Mouse (Mus musculus): ENCODE results near the gene Nek10. TPM values are rescaled to one million over a fixed set of nuclear protein-coding genes. Genes with fewer than 3 reads are reported as not detected.
"Not testable (repeated sequence)": the region's sequence is repeated elsewhere in the genome, so short reads cannot be mapped to it uniquely, and the experiment has no call there.

Gene Nek10
- polyA plus RNA-seq, 1 experiment: 0.08 TPM

- Histone ChIP-seq H3K4me1 (ENCODE audit: control insufficient read depth, insufficient read depth, low read length) (no peaks in the 10 kb centered on the region), H3K27me3 (ENCODE audit: control insufficient read depth, insufficient read depth, low read length) (no peaks in the 10 kb centered on the region), H3K27ac (ENCODE audit: insufficient read depth, low read length) (no peak overlapping the region), H3K4me3 (replicated peaks; ENCODE audit: insufficient read depth, low read depth, low read length) (no peak overlapping the region)
- no peak for DNase-seq
- TF ChIP-seq POLR2A (IDR thresholded peaks at IDR 0.05; ENCODE audit: borderline replicate concordance, insufficient read depth, low read length): no peak
- WGBS: 74% methylated on average over 2 of the region's 2 CpGs
These were observed 157.3 kb downstream of the Nek10 start for GRCm38 (mm10) chr14:14960441-14960988.

DNA sequence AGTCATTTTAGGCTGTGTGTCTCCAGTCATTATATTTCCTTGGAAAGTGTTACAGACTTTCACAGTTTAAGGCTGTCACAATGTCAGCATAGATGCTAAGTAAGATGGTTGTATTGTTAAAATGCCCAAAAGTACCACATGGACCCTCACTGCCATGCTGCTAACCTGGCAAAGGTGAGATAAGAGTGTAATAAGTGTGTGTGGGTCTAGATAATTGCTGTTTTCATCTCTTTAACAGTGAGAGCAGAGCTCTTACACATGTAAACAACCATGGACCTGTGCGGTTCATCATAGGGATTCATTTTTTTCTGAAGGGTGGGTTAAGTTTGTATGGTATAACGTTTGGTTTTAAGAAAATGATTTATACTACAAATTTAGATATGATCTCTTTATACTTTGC lies 167.4 kb downstream of the Nek10 start:
- Histone ChIP-seq H3K4me3 (replicated peaks; ENCODE audit: insufficient read depth, low read depth, low read length) (no peak overlapping the region), H3K27me3 (ENCODE audit: control insufficient read depth, insufficient read depth, low read length) (no peaks in the 10 kb centered on the region), H3K27ac (ENCODE audit: insufficient read depth, low read length) (no peak overlapping the region), H3K4me1 (ENCODE audit: control insufficient read depth, insufficient read depth, low read length) (no peaks in the 10 kb centered on the region)
- no peak for DNase-seq
- WGBS: 84% methylated on average over 2 of the region's 2 CpGs
- TF ChIP-seq POLR2A (IDR thresholded peaks at IDR 0.05; ENCODE audit: borderline replicate concordance, insufficient read depth, low read length): no peak
- no peak for TF ChIP-seq CTCF (IDR thresholded peaks at IDR 0.05; ENCODE audit: borderline replicate concordance, insufficient read depth, low read depth, low read length)

DNA sequence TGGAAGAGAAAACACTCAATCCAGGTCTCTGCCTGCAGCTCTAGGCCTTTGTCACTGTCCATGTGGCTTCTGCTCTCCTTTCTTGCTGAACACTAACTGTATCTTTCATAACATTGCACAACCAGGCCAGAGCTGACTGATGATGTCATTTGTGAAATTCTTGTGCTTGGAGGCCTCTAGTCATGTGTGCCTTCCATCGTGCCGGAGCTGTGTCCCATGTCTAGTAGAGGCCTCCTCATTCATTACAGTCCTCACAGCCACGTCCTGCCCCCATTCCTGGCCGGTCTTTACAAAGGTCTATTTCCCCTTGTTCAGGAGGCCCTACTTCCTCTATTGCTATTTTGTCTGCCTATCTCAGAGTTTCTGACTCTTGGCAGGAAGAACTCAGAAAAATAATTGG lies 167.8 kb downstream of the Nek10 start:
- TF ChIP-seq CTCF (IDR thresholded peaks at IDR 0.05; ENCODE audit: borderline replicate concordance, insufficient read depth, low read depth, low read length): no peak
- TF ChIP-seq POLR2A (IDR thresholded peaks at IDR 0.05; ENCODE audit: borderline replicate concordance, insufficient read depth, low read length): no peak
- WGBS: 79% methylated on average over 4 of the region's 4 CpGs
- Histone ChIP-seq H3K27ac (ENCODE audit: insufficient read depth, low read length) (no peak overlapping the region), H3K4me1 (ENCODE audit: control insufficient read depth, insufficient read depth, low read length) (no peaks in the 10 kb centered on the region), H3K27me3 (ENCODE audit: control insufficient read depth, insufficient read depth, low read length) (no peaks in the 10 kb centered on the region), H3K4me3 (replicated peaks; ENCODE audit: insufficient read depth, low read depth, low read length) (no peak overlapping the region)
- no peak for DNase-seq

- no peak overlapping the region for H3K4me3 ChIP-seq (replicated peaks; ENCODE audit: insufficient read depth, low read depth, low read length)
- H3K27me3 ChIP-seq (ENCODE audit: control insufficient read depth, insufficient read depth, low read length): no peaks in the 10 kb centered on the region
- WGBS: 40% methylated on average over 1 of the region's 1 CpGs
- no peak for DNase-seq
- H3K27ac ChIP-seq (ENCODE audit: insufficient read depth, low read length): no peak overlapping the region
- no peaks in the 10 kb centered on the region for H3K4me1 ChIP-seq (ENCODE audit: control insufficient read depth, insufficient read depth, low read length)
- no peak for TF ChIP-seq POLR2A (IDR thresholded peaks at IDR 0.05; ENCODE audit: borderline replicate concordance, insufficient read depth, low read length)
- no peak for TF ChIP-seq CTCF (IDR thresholded peaks at IDR 0.05; ENCODE audit: borderline replicate concordance, insufficient read depth, low read depth, low read length)
These were observed 170.9 kb downstream of the Nek10 start for GRCm38 (mm10) chr14:14974156-14974555.

GRCm38 (mm10) chr14:14984106-14984505 lies 180.9 kb downstream of the Nek10 start:
- WGBS: 60% methylated on average over 1 of the region's 1 CpGs
- not testable (repeated sequence) for H3K4me3 ChIP-seq (replicated peaks; ENCODE audit: insufficient read depth, low read depth, low read length); H3K27ac ChIP-seq (ENCODE audit: insufficient read depth, low read length); H3K4me1 ChIP-seq (ENCODE audit: control insufficient read depth, insufficient read depth, low read length); DNase-seq; H3K27me3 ChIP-seq (ENCODE audit: control insufficient read depth, insufficient read depth, low read length)

GRCm38 (mm10) chr14:14984710-14985647 lies 181.8 kb downstream of the Nek10 start:
- Histone ChIP-seq H3K27ac (ENCODE audit: insufficient read depth, low read length) (no peak overlapping the region), H3K4me3 (replicated peaks; ENCODE audit: insufficient read depth, low read depth, low read length) (no peak overlapping the region), H3K27me3 (ENCODE audit: control insufficient read depth, insufficient read depth, low read length) (no peaks in the 10 kb centered on the region), H3K4me1 (ENCODE audit: control insufficient read depth, insufficient read depth, low read length) (no peaks in the 10 kb centered on the region)
- DNase-seq: peak; percentile 45 to 60
- 59% methylated on average over 11 of the region's 11 CpGs for WGBS
- TF ChIP-seq CTCF (IDR thresholded peaks at IDR 0.05; ENCODE audit: borderline replicate concordance, insufficient read depth, low read depth, low read length) (peak; percentile 89), POLR2A (IDR thresholded peaks at IDR 0.05; ENCODE audit: borderline replicate concordance, insufficient read depth, low read length) (no peak)

GRCm38 (mm10) chr14:14987403-14987802 lies 184.2 kb downstream of the Nek10 start:
- Histone ChIP-seq H3K27me3 (ENCODE audit: control insufficient read depth, insufficient read depth, low read length) (no peaks in the 10 kb centered on the region), H3K4me1 (ENCODE audit: control insufficient read depth, insufficient read depth, low read length) (no peaks in the 10 kb centered on the region), H3K4me3 (replicated peaks; ENCODE audit: insufficient read depth, low read depth, low read length) (no peak overlapping the region), H3K27ac (ENCODE audit: insufficient read depth, low read length) (no peak overlapping the region)
- TF ChIP-seq POLR2A (IDR thresholded peaks at IDR 0.05; ENCODE audit: borderline replicate concordance, insufficient read depth, low read length) (no peak), CTCF (IDR thresholded peaks at IDR 0.05; ENCODE audit: borderline replicate concordance, insufficient read depth, low read depth, low read length) (no peak)
- 63% methylated on average over 1 of the region's 1 CpGs for WGBS
- DNase-seq: peak in 1 of 2 experiments; percentile 8

- Histone ChIP-seq H3K4me3 (replicated peaks; ENCODE audit: insufficient read depth, low read depth, low read length) (no peak overlapping the region), H3K27me3 (ENCODE audit: control insufficient read depth, insufficient read depth, low read length) (no peaks in the 10 kb centered on the region), H3K27ac (ENCODE audit: insufficient read depth, low read length) (no peak overlapping the region), H3K4me1 (ENCODE audit: control insufficient read depth, insufficient read depth, low read length) (no peaks in the 10 kb centered on the region)
- TF ChIP-seq CTCF (IDR thresholded peaks at IDR 0.05; ENCODE audit: borderline replicate concordance, insufficient read depth, low read depth, low read length) (no peak), POLR2A (IDR thresholded peaks at IDR 0.05; ENCODE audit: borderline replicate concordance, insufficient read depth, low read length) (no peak)
- DNase-seq: no peak
- WGBS: 93% methylated on average over 2 of the region's 2 CpGs
These were observed 188.4 kb downstream of the Nek10 start for GRCm38 (mm10) chr14:14991642-14992041.

All from cerebellum, adult 2 months (tissue).